Mouse (Mus musculus): ENCODE measurements around the gene Kdm5a. TPM values are rescaled to one million over a fixed set of nuclear protein-coding genes. Genes with fewer than 3 reads are reported as not detected.

Gene Kdm5a
- total RNA-seq, 2 experiments from 2014 or later: 36.6 to 40.0 TPM

- intact Hi-C loops (cut with DNase I): no loop called here
- no peak for DNase-seq
Observed at GRCm38 (mm10) chr6:120469770-120470169, 105.8 kb downstream of the Kdm5a start.

DNA sequence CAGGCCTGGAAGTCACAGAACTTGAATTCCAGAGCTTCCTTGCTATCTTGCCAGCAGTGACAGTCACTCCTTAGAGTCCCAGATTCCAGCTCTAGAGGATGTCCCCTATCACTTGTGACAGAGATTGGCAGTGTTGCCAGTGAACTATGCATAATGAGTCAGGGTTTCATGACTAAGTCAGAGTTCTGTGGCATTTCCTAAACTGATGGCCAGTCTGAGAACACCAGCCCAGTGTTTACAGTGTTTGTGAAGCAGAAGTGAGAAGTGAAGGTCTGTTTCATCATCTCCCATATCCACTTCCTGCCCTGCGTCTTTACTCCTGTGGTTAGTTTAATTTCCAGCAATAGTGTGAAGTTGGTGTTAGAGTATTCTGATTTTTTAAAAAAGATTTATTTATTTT, 106.7 kb downstream of the Kdm5a start:
- intact Hi-C loops (cut with DNase I): no loop called here
- DNase-seq: no peak

DNA sequence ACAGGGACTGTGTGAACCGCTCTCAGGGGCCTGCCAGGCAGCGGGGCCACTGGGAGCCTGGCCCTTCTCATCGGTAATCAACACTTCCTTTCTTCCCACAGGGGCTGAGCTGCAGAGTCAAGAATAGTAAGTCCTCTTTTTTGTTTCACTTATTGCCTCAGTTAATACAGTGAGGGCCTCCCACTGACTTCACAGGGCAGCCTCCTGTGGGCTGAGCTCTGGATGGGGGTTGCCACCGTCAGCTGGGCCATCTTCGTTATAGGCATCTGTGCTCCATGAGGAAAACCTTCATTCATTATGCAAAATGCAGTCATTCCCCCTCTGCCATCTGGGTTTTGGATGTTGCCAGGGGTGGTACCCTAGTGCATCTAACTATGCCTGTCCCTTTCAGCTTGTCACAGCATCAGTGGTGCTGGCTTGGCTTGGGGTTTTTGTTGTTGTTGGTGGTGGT, 108.1 kb downstream of the Kdm5a start:
- intact Hi-C loops (cut with DNase I): no loop called here
- no peak for DNase-seq

GRCm38 (mm10) chr6:120472455-120473140, 108.7 kb downstream of the Kdm5a start:
- no peak for DNase-seq
- intact Hi-C loops (cut with DNase I): no loop called here

DNA sequence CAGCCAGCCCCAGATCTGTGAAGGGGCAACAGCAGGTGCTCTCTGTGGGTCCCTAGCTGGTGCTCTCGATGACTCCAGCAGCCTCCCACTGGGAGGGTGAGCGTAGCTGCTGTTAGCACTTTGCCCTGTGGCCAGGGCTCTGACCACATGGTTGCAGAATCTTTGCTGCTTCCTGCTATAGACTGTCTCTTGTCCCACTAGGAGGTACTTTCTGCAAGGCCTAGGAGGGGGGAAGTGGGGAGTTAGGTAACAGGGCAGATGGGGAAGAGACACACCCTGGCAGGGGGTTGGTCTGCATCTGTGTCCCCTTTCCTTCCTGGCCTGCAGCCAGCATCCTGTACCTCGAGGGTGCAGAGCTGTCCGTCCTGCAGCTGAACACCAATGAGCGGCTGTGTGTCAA, 109.5 kb downstream of the Kdm5a start:
- peak in 1 of 2 experiments; percentile 51 for DNase-seq
- intact Hi-C loops (cut with DNase I): no loop called here

DNA sequence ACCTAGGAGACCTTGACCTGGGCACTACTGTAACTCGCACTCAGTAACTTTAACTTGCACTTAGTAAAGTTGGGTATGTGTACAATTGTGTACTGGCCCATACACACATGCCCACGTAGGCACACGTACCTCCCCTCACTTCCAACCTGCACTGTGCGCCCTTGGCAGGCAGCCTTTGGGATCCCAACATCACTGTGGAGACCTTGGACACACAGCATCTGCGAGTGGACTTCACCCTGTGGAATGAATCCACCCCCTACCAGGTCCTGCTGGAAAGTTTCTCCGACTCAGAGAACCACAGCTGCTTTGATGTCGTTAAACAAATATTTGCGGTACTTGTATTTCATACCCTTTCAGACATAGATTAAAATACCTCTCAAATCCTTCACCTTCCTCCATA, 111.4 kb downstream of the Kdm5a start:
- DNase-seq: no peak
- intact Hi-C loops (cut with DNase I): no loop called here

- no peak for DNase-seq
- intact Hi-C loops (cut with DNase I): no loop called here
Observed at GRCm38 (mm10) chr6:120479302-120479701, 115.4 kb downstream of the Kdm5a start.

DNA sequence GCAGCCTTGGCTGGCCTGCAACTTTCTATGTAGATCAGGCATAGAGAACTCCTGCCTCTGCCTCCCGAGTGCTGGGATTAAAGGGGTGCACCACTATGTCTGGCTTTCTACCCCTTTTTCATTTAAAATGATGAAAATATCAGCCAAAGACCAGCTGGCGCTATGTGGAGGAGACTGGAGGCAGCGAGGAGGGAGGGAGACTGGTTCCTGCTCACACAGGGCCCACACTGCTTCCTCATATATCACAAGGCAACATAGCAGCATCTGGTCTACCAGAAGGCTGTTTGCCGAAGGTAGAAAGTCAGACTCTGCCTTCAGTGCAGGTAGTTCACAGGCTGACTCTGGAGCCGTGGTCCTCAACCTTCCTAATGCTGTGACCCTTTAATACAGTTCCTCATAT, 116.4 kb downstream of the Kdm5a start:
- intact Hi-C loops (cut with DNase I): no loop called here

DNA sequence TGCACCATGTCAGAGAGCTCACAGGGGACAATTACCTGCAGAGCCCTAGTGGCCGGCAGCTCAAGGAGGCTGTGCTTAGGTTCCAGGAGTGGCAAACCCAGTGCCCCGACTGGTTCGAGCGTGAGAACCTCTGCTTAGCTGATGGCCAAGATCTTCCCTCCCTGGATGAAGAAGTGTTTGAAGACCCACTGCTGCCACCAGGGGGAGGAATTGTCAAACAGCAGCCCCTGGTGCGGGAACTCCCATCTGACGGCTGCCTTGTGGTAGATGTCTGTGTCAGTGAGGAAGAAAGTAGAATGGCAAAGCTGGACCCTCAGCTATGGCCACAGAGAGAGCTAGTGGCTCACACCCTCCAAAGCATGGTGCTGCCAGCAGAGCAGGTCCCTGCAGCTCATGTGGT, 117.6 kb downstream of the Kdm5a start:
- DNase-seq: no peak
- intact Hi-C loops (cut with DNase I): no loop called here

More for the DNA sequence above, 116.4 kb downstream of the Kdm5a start:
- no peak for DNase-seq

DNA sequence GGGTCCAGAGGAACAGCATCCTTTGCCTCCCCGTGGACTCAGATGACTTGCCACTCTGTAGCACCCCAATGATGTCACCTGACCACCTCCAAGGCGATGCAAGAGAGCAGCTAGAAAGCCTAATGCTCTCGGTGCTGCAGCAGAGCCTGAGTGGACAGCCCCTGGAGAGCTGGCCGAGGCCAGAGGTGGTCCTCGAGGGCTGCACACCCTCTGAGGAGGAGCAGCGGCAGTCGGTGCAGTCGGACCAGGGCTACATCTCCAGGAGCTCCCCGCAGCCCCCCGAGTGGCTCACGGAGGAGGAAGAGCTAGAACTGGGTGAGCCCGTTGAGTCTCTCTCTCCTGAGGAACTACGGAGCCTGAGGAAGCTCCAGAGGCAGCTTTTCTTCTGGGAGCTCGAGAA, 118.1 kb downstream of the Kdm5a start:
- no peak for DNase-seq
- intact Hi-C loops (cut with DNase I): no loop called here

DNA sequence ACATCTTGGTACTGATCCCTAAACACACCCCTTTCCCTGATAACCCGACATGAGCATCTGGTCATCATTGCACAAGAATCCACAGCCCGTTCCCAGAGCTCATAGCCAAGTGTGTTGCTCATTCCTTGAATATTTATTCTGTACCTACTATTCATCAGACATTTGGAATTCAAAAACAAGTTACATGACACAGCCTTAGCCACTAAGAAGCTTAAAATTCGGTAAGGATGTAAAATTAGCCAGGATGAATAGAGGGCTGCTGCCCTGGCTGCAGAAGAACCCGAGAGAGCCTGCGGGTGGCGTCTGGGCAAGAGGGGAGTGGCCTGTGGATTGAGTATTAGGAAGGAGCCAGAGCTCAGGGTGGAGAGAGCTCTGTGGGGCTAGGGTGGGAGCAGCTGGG, 118.8 kb downstream of the Kdm5a start:
- intact Hi-C loops (cut with DNase I): no loop called here
- no peak for DNase-seq

DNA sequence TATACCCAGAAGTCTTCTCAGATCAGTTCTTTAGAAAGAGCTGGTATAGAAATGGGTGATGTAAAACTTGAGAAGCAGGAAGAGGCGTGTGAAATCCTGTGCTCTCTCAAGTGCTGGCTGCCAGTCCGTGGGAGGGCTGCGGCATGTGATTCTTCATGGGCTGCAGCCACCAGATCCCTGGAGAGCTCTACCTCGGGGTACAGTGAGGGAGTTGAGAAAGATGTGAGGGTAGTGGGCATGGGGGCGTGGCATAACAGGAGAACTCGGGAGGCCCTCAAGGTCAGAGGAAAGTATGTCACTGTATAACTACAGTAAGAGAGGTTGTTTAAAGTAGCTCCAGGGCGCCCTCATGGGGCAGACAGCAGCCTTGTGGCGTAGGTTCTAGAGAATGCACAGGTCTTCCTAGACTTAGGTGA, 119.3 kb downstream of the Kdm5a start:
- intact Hi-C loops (cut with DNase I): no loop called here
- DNase-seq: peak; percentile 50 to 66

DNA sequence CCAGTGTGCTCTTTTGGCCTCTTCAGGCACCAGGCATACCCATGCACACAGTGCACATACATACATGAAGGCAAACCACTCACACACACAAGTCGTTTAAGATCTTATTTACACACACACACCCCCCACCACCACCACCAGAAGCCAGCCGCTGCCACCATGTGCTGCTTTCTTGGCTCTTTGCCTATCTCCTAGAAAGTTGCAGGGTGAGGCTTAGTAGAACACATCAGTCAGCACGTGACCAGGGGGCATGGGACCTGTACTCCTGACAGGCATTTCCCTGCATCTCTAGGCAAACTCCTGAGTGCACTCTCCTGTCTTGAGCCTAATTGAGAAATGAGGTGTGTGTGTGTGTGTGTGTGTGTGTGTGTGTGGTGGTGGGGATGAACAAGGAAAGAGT, 121.1 kb downstream of the Kdm5a start:
- no peak for DNase-seq
- intact Hi-C loops (cut with DNase I): no loop called here

- intact Hi-C loops (cut with DNase I): no loop called here
- no peak for DNase-seq
Observed at GRCm38 (mm10) chr6:120486051-120486510, 122.2 kb downstream of the Kdm5a start.

DNA sequence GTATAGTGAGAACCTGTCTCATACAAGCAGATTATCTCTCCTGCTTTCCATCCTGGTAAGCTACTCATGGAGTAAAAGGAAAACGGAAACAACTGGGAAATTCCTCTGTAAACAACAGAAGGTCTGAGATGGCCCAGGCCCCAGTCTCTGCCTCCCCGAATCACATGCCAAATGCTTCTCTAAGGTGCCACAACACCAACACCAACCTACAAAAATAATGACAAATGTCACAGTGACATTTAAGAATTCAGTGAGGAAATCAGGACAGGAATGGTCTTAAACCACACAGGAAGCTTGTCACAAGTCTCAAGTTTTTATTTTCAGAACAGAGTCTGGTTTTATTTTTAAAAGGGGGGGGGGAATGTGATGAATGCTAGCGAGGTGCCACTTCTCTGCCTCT, 124.7 kb downstream of the Kdm5a start:
- intact Hi-C loops (cut with DNase I): no loop called here
- DNase-seq: no peak

- intact Hi-C loops (cut with DNase I): no loop called here
- no peak for DNase-seq
Observed at GRCm38 (mm10) chr6:120489461-120489860, 125.5 kb downstream of the Kdm5a start.

- intact Hi-C loops (cut with DNase I): no loop called here
- no peak for DNase-seq
Observed at GRCm38 (mm10) chr6:120491064-120491463, 127.1 kb downstream of the Kdm5a start.

DNA sequence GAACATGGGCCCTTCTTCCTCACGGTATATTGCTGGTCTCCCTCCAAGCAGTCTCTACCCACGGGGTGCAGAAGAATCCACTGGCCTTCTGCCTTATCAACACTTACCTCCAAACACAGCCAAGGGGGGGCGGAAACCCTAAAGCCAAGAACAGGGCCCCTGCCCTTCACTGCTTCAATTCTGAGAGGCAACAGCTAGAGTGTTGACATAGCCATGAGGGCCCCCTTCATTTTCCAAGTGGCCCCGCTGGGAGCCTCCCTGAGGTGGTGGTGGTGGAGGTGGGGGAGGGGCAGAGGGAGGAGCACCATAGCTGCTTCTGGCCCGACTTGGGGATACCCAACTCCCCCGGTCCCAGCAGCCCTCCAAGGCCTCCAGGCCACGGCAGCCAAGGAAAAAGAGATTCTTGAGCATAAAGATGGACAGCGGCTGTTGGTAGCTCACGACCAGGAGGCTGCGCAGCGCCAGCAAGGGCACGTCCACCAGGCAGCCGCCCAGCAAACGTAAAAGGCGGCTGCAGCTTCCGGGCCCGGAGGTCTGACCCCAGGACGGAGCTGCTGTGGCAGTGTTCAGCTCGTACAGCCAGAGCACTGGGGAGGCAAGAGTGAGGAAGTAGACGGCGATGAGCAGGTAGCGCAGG, 128.1 kb downstream of the Kdm5a start:
- intact Hi-C loops (cut with DNase I): no loop called here
- no peak for DNase-seq

- intact Hi-C loops (cut with DNase I): no loop called here
- DNase-seq: peak; percentile 19 to 49
Observed at GRCm38 (mm10) chr6:120492499-120493373, 128.8 kb downstream of the Kdm5a start.

DNA sequence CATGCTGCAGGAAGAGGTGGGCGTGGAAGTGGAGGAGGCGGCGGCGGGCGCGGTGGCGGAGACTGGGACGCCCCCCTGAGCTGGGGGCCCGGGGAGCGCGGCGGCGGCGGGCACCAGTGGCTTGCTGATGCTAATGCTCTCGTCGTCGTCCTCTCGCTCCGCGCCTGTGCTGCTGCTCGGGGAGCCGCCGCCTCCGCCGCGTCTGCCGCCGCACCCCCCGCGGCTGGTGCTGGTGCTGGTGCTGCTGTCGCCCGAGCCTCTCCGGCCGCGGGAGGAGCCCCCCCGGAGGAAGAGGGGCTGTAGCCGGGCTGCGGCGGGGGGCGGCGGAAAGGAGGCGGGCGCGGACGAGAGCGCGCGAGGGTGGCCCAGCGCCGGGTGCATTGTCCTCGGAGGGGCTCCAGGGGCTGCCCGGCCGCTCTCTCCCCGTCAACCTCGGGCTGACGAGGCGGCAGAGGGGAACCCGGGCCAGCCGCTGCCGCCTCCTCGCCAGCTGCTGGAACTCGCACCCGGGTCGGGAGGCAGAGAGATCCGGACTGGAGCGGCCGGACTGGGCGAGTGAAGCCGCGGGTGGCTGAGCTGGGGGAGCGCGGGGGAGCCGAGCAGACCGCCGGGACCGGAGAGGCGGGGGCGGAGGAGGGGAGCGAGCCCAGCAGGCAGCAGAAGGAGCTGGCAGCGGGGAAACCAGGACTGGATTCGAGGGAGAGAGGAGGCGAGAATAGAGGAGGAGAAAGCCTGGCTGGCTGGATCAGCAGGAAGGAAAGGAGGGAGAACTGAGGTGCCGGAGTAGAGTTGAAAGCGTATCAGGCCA, 129.7 kb downstream of the Kdm5a start, which contains the start of gene Tmem121b:
Gene Tmem121b (minus strand): TSS at position 434 of the 808 bp plus-strand sequence.
- intact Hi-C loops (cut with DNase I): no loop called here
- DNase-seq: peak; percentile 57 to 58
